Mouse (Mus musculus) liver, embryonic 12.5 days (tissue): ENCODE data around the gene Mmp15. TPM values are rescaled to one million over a fixed set of nuclear protein-coding genes. Genes with fewer than 3 reads are reported as not detected.

Experiments used
- ATAC-seq: fragments of 200-750 bp; cut with Nextera tagmentation; 2 replicates; pipeline ENCODE4 v1.8.0; 2017; ENCODE audit warnings: moderate number of reproducible peaks, mild to moderate bottlenecking, moderate library complexity
- H3K27ac ChIP-seq: fragments of 300-500 bp; sonication (generic); 2 replicates; pipeline ENCODE4 v1.5.1; 2016; ENCODE audit warnings: mild to moderate bottlenecking
- H3K27me3 ChIP-seq: fragments of 300-500 bp; sonication (generic); replicated peaks from 2 replicates; pipeline ENCODE4 v1.6.1; 2016; ENCODE audit warnings: mild to moderate bottlenecking, moderate library complexity
- H3K36me3 ChIP-seq: fragments of 300-500 bp; sonication (generic); 2 replicates; pipeline ENCODE4 v1.6.1; 2016; ENCODE audit warnings: mild to moderate bottlenecking, moderate library complexity
- H3K4me1 ChIP-seq: fragments of 300-500 bp; sonication (generic); 2 replicates; pipeline ENCODE4 v1.6.1; 2016
- H3K4me2 ChIP-seq: fragments of 300-500 bp; sonication (generic); 2 replicates; pipeline ENCODE4 v1.6.1; 2016; ENCODE audit warnings: mild to moderate bottlenecking, moderate library complexity
- H3K4me3 ChIP-seq: fragments of 300-500 bp; sonication (generic); 2 replicates; pipeline ENCODE4 v1.5.1; 2016; ENCODE audit warnings: mild to moderate bottlenecking, moderate library complexity
- H3K9ac ChIP-seq: fragments of 300-500 bp; sonication (generic); 2 replicates; pipeline ENCODE4 v1.6.1; 2016; ENCODE audit warnings: mild to moderate bottlenecking, moderate library complexity
- H3K9me3 ChIP-seq: fragments of 300-500 bp; sonication (generic); replicated peaks from 2 replicates; pipeline ENCODE4 v1.6.1; 2016; ENCODE audit warnings: mild to moderate bottlenecking, moderate library complexity
- WGBS: fragments of 180-500 bp; shearing (Covaris S2); methylation state at CpG from one replicate; pipeline ENCODE4 v1.1.7; 2016; ENCODE audit not compliant: insufficient replicate concordance; 5-methylcytosine and 5-hydroxymethylcytosine counted together
- polyA plus RNA-seq: library from polyadenylated mRNA; unstranded; fragments of >200 nt; fragmentation: Nextera tagmentation; extraction: Ambion mirVana; gene quantifications from 2 replicates; pipeline ENCODE4 v1.2.1, GENCODE M21; 2016

Mmp15 gene
- polyA plus RNA-seq, 1 experiment from 2014 or later: 2.9 TPM

GRCm38 (mm10) chr8:95411309-95411972 lies 59.4 kb downstream of the Mmp15 start:
- H3K27ac ChIP-seq: no peak overlapping the region

DNA sequence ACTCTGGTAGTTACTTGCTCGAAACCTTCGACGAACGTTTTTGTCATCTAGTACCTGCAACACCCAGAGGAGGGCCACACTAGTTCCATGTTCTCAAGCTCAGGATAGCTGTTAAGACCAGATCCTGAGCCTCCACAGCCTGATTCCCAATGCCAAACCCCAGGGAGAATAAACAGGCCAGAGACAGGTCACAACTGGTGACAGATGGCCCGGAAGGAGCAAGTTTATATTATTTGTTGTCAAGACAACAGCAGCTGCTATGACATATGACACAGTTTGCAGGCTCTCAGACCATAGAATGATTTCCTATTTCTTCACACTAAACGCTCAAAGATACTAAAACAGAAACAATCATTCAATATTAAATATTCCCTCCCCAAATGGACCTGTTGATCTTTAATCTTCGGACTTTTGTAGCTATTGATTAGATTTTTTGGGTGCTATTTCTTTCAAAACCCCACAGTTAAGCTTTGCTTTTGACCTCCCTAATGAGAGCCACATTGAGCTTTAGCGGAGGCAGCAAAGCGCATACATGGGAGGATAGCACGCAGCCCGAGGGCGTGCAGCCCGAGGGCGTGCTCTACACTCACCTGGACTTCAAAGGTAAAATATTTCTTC lies 70.2 kb downstream of the Mmp15 start:
- H3K36me3 ChIP-seq: peaks cover 40% of the 10 kb centered on the region
- H3K9ac ChIP-seq: no peak overlapping the region
- no peak overlapping the region for H3K27ac ChIP-seq
- H3K4me1 ChIP-seq: peaks cover 10% of the 10 kb centered on the region
- no peak overlapping the region for H3K4me3 ChIP-seq
- no peaks in the 10 kb centered on the region for H3K9me3 ChIP-seq
- ATAC-seq: no peak
- no peaks in the 10 kb centered on the region for H3K27me3 ChIP-seq
- H3K4me2 ChIP-seq: no peak overlapping the region
- 87% methylated on average over 14 of the region's 14 CpGs for WGBS

More at GRCm38 (mm10) chr8:95411309-95411972, 59.4 kb downstream of the Mmp15 start:
- H3K9ac ChIP-seq: no peak overlapping the region
- H3K36me3 ChIP-seq: no peaks in the 10 kb centered on the region
- no peak overlapping the region for H3K4me2 ChIP-seq
- no peaks in the 10 kb centered on the region; the same call in 1 of the 2 replicates for H3K4me1 ChIP-seq
- ATAC-seq: no peak
- H3K27me3 ChIP-seq: no peaks in the 10 kb centered on the region
- no peaks in the 10 kb centered on the region for H3K9me3 ChIP-seq
- H3K4me3 ChIP-seq: no peak overlapping the region
- 27% methylated on average over 10 of the region's 10 CpGs for WGBS

Other genes with a start within 250 kb of the Mmp15 start
- 6.2 and 8.8 TPM in 2 replicates for gene Kifc3, start 149.5 kb upstream of the Mmp15 start, polyA plus RNA-seq
- not detected in 2 replicates for gene Cngb1, start 45.7 kb upstream of the Mmp15 start, polyA plus RNA-seq
- not detected in 2 replicates for gene Tepp, start 41.7 kb upstream of the Mmp15 start, polyA plus RNA-seq
- gene Zfp319, start 20.3 kb upstream of the Mmp15 start, polyA plus RNA-seq: 2.2 and 2.3 TPM in 2 replicates
- 15.4 and 15.9 TPM in 2 replicates for gene Usb1, start 20.0 kb upstream of the Mmp15 start, polyA plus RNA-seq
- 44.2 and 45.9 TPM in 2 replicates for gene Cfap20, start 82.6 kb downstream of the Mmp15 start, polyA plus RNA-seq
- gene Csnk2a2, start 137.8 kb downstream of the Mmp15 start, polyA plus RNA-seq: 7.2 and 7.3 TPM in 2 replicates
- not detected in 2 replicates for gene Ccdc113, start 181.8 kb downstream of the Mmp15 start, polyA plus RNA-seq
- gene Prss54, start 224.1 kb downstream of the Mmp15 start, polyA plus RNA-seq: not detected in 2 replicates